Mouse (Mus musculus) embryonic facial prominence, embryonic 15.5 days (tissue): ENCODE measurements at regions not wholly inside any gene's neighbourhood (a gene's known extent, or its start where the extent isn't known, plus 50 kb on each side); places are given as distances from the start of the nearest gene placed in this dataset.
A peak's percentile ranks its signal among the peaks of the same experiment; 100 is the strongest.

ENCODE experiments used
- ATAC-seq: fragments of 200-750 bp; cut with Nextera tagmentation; 2 replicates; pipeline ENCODE4 v1.8.0; 2017; ENCODE audit warnings: low read depth, moderate TSS enrichment; ENCODE audit not compliant: insufficient number of reproducible peaks, low FRiP score, low TSS enrichment
- H3K27ac ChIP-seq: fragments of 300-500 bp; sonication (generic); replicated peaks from 2 replicates; pipeline ENCODE4 v1.5.1; 2015; ENCODE audit warnings: mild to moderate bottlenecking, inconsistent platforms
- H3K27me3 ChIP-seq: fragments of 300-500 bp; sonication (generic); 2 replicates; pipeline ENCODE4 v1.6.1; 2015; ENCODE audit warnings: inconsistent platforms
- H3K36me3 ChIP-seq: fragments of 300-500 bp; sonication (generic); 2 replicates; pipeline ENCODE4 v1.6.1; 2015; ENCODE audit warnings: mild to moderate bottlenecking, inconsistent platforms
- H3K4me1 ChIP-seq: fragments of 300-500 bp; sonication (generic); 2 replicates; pipeline ENCODE4 v1.6.1; 2015; ENCODE audit warnings: inconsistent platforms
- H3K4me2 ChIP-seq: fragments of 300-500 bp; sonication (generic); replicated peaks from 2 replicates; pipeline ENCODE4 v1.6.1; 2015; ENCODE audit warnings: mild to moderate bottlenecking, inconsistent platforms
- H3K4me3 ChIP-seq: fragments of 300-500 bp; sonication (generic); replicated peaks from 2 replicates; pipeline ENCODE4 v1.5.1; 2015; ENCODE audit warnings: mild to moderate bottlenecking, inconsistent platforms
- H3K9ac ChIP-seq: fragments of 300-500 bp; sonication (generic); 2 replicates; pipeline ENCODE4 v1.6.1; 2015; ENCODE audit warnings: inconsistent platforms
- H3K9me3 ChIP-seq: fragments of 300-500 bp; sonication (generic); replicated peaks from 2 replicates; pipeline ENCODE4 v1.6.1; 2016; ENCODE audit warnings: inconsistent platforms
- WGBS: fragments of 180-500 bp; shearing (Covaris S2); methylation state at CpG from one replicate; pipeline ENCODE4 v1.1.7; 2015; 5-methylcytosine and 5-hydroxymethylcytosine counted together

GRCm38 (mm10) chr15:54112406-54112805 is 227.7 kb downstream of the Gm7489 start:
- Histone ChIP-seq H3K4me2 (no peak overlapping the region), H3K9me3 (no peaks in the 10 kb centered on the region), H3K4me1 (no peaks in the 10 kb centered on the region), H3K36me3 (no peaks in the 10 kb centered on the region), H3K4me3 (no peak overlapping the region), H3K27ac (no peak overlapping the region), H3K9ac (no peak overlapping the region), H3K27me3 (no peaks in the 10 kb centered on the region)
- no peak for ATAC-seq
- WGBS = 53% methylated on average over 2 of the region's 2 CpGs

- Histone ChIP-seq H3K4me1 (no peaks in the 10 kb centered on the region), H3K9me3 (no peaks in the 10 kb centered on the region), H3K27ac (no peak overlapping the region), H3K4me3 (no peak overlapping the region), H3K9ac (no peak overlapping the region), H3K27me3 (no peaks in the 10 kb centered on the region), H3K4me2 (no peak overlapping the region), H3K36me3 (no peaks in the 10 kb centered on the region)
- no peak for ATAC-seq
- 78% methylated on average over 5 of the region's 5 CpGs for WGBS
These were observed 229.4 kb downstream of the Gm7489 start for GRCm38 (mm10) chr15:54114096-54114512.

- no peak for ATAC-seq
- no peak overlapping the region for H3K4me2 ChIP-seq
These were observed 233.3 kb downstream of the Gm7489 start for GRCm38 (mm10) chr15:54117967-54118538.

GRCm38 (mm10) chr15:54120456-54120855 is 235.8 kb downstream of the Gm7489 start:
- H3K9ac ChIP-seq = no peak overlapping the region
- no peak overlapping the region for H3K4me2 ChIP-seq
- 69% methylated on average over 3 of the region's 3 CpGs for WGBS
- peak; percentile 47; the same call in 1 of the 2 replicates for ATAC-seq
- no peaks in the 10 kb centered on the region for H3K36me3 ChIP-seq
- H3K27ac ChIP-seq = no peak overlapping the region
- no peaks in the 10 kb centered on the region for H3K4me1 ChIP-seq
- H3K4me3 ChIP-seq = no peak overlapping the region
- H3K27me3 ChIP-seq = no peaks in the 10 kb centered on the region
- H3K9me3 ChIP-seq = no peaks in the 10 kb centered on the region

More at GRCm38 (mm10) chr15:54117967-54118538, 233.3 kb downstream of the Gm7489 start:
- Histone ChIP-seq H3K27me3 (no peaks in the 10 kb centered on the region), H3K9ac (no peak overlapping the region), H3K4me3 (no peak overlapping the region), H3K9me3 (no peaks in the 10 kb centered on the region), H3K36me3 (no peaks in the 10 kb centered on the region), H3K27ac (no peak overlapping the region), H3K4me1 (no peaks in the 10 kb centered on the region)
- 84% methylated on average over 5 of the region's 5 CpGs for WGBS

- no peaks in the 10 kb centered on the region for H3K27me3 ChIP-seq
- no peaks in the 10 kb centered on the region for H3K4me1 ChIP-seq
- WGBS = 30% methylated on average over 1 of the region's 1 CpGs
- ATAC-seq = no peak
- no peak overlapping the region for H3K4me2 ChIP-seq
- no peak overlapping the region for H3K4me3 ChIP-seq
- no peaks in the 10 kb centered on the region for H3K36me3 ChIP-seq
- H3K27ac ChIP-seq = no peak overlapping the region
- no peak overlapping the region for H3K9ac ChIP-seq
- H3K9me3 ChIP-seq = no peaks in the 10 kb centered on the region
These were observed 279.6 kb downstream of the Gm7489 start for GRCm38 (mm10) chr15:54164350-54164749.

GRCm38 (mm10) chr15:54167842-54168361 is 283.2 kb downstream of the Gm7489 start:
- Histone ChIP-seq H3K4me2 (no peak overlapping the region), H3K9ac (no peak overlapping the region), H3K9me3 (no peaks in the 10 kb centered on the region), H3K27me3 (no peaks in the 10 kb centered on the region), H3K36me3 (no peaks in the 10 kb centered on the region), H3K4me1 (no peaks in the 10 kb centered on the region), H3K27ac (no peak overlapping the region), H3K4me3 (no peak overlapping the region)
- 73% methylated on average over 3 of the region's 3 CpGs for WGBS
- no peak for ATAC-seq

- H3K9ac ChIP-seq = no peak overlapping the region
- H3K9me3 ChIP-seq = no peaks in the 10 kb centered on the region
- no peaks in the 10 kb centered on the region for H3K27me3 ChIP-seq
- 39% methylated on average over 2 of the region's 2 CpGs for WGBS
- no peak for ATAC-seq
- H3K4me2 ChIP-seq = no peak overlapping the region
- no peak overlapping the region for H3K4me3 ChIP-seq
- H3K36me3 ChIP-seq = no peaks in the 10 kb centered on the region
- H3K27ac ChIP-seq = peak overlapping the region; percentile 65; the same call in 1 of the 2 replicates
- no peaks in the 10 kb centered on the region; the same call in 1 of the 2 replicates for H3K4me1 ChIP-seq
These were observed 292.5 kb downstream of the Gm7489 start for GRCm38 (mm10) chr15:54177221-54177620.

GRCm38 (mm10) chr15:54177791-54178190 is 293.1 kb downstream of the Gm7489 start:
- no peaks in the 10 kb centered on the region for H3K36me3 ChIP-seq
- WGBS = 43% methylated on average over 3 of the region's 3 CpGs
- H3K4me1 ChIP-seq = no peaks in the 10 kb centered on the region; the same call in 1 of the 2 replicates
- H3K27ac ChIP-seq = peak overlapping the region; percentile 65; the same call in 1 of the 2 replicates
- no peak for ATAC-seq
- no peaks in the 10 kb centered on the region for H3K27me3 ChIP-seq
- no peak overlapping the region for H3K4me3 ChIP-seq
- H3K4me2 ChIP-seq = no peak overlapping the region
- H3K9ac ChIP-seq = no peak overlapping the region
- H3K9me3 ChIP-seq = no peaks in the 10 kb centered on the region
